Mouse (Mus musculus) liver, embryonic 14.5 days (tissue): Measurements from ENCODE around the gene Gm5105.

Source experiments
- CTCF ChIP-seq: IDR thresholded peaks from 2 replicates; pipeline ENCODE4 v1.5.1; 2016; ENCODE audit warnings: antibody characterized with exemption, low read depth, control low read depth
- EP300 ChIP-seq: IDR thresholded peaks from 2 replicates; pipeline ENCODE4 v1.6.1; 2016; ENCODE audit warnings: antibody characterized with exemption, low read depth

DNA sequence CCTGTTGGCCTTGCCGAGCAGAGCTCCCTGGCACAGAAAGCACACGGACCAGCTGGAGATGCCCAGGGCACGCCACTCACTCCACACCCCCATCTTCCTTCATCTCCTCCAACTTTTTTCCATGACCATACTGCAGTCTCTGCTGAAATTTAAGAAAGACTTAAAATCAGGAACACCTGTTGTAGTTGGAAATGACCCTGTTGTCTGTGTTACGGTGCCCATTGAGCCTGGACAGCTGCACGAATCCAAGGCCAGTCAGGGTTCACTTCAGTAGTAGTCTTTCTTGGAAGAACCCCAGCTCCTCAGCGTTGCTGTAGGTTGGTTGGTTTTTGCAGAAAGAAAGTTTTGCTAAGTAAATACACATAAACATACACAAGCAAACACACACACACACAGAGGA, 17.6 kb downstream of the Gm5105 start:
- TF ChIP-seq CTCF (no peak), EP300 (no peak)
